Mouse (Mus musculus): ENCODE results near the gene Sox10. TPM values are rescaled to one million over a fixed set of nuclear protein-coding genes. Genes with fewer than 3 reads are reported as not detected.
A peak's percentile ranks its signal among the peaks of the same experiment; 100 is the strongest.

The Sox10 gene
- polyA plus RNA-seq, 1 experiment from 2014 or later: 9.5 TPM

- Histone ChIP-seq H3K4me2 (ENCODE audit: low read length) (no peak overlapping the region), H3K9me3 (ENCODE audit: control insufficient read depth, low read length) (no peaks in the 10 kb centered on the region), H3K27ac (ENCODE audit: low read depth, low read length) (no peak overlapping the region), H3K9ac (ENCODE audit: low read depth, low read length) (no peak overlapping the region), H3K4me3 (ENCODE audit: low read length) (no peak overlapping the region), H3K27me3 (replicated peaks; ENCODE audit: control insufficient read depth, insufficient read depth, low read length) (no peaks in the 10 kb centered on the region), H3K4me1 (ENCODE audit: control insufficient read depth, insufficient read depth, low read depth, low read length) (0 out of 2 replicates have a peak, but pooled peaks cover 3% of the 10 kb centered on the region), H3K36me3 (ENCODE audit: control insufficient read depth, insufficient read depth, low read length) (no peaks in the 10 kb centered on the region)
- 94% methylated on average over 12 of the region's 12 CpGs for WGBS
- ATAC-seq: no peak
Measured at GRCm38 (mm10) chr15:79199390-79199976, 34.4 kb upstream of the Sox10 start.

- no peak overlapping the region for H3K27ac ChIP-seq (ENCODE audit: low read depth, low read length)
- no peaks in the 10 kb centered on the region for H3K36me3 ChIP-seq (ENCODE audit: control insufficient read depth, insufficient read depth, low read length)
- H3K4me3 ChIP-seq (ENCODE audit: low read length): no peak overlapping the region
- 84% methylated on average over 8 of the region's 8 CpGs for WGBS
- no peaks in the 10 kb centered on the region for H3K27me3 ChIP-seq (replicated peaks; ENCODE audit: control insufficient read depth, insufficient read depth, low read length)
- no peak overlapping the region for H3K9ac ChIP-seq (ENCODE audit: low read depth, low read length)
- H3K4me1 ChIP-seq (ENCODE audit: control insufficient read depth, insufficient read depth, low read depth, low read length): peaks cover 13% of the 10 kb centered on the region
- ATAC-seq: no peak
- no peak overlapping the region for H3K4me2 ChIP-seq (ENCODE audit: low read length)
- H3K9me3 ChIP-seq (ENCODE audit: control insufficient read depth, low read length): no peaks in the 10 kb centered on the region
Measured at GRCm38 (mm10) chr15:79195492-79195891, 30.5 kb upstream of the Sox10 start.

DNA sequence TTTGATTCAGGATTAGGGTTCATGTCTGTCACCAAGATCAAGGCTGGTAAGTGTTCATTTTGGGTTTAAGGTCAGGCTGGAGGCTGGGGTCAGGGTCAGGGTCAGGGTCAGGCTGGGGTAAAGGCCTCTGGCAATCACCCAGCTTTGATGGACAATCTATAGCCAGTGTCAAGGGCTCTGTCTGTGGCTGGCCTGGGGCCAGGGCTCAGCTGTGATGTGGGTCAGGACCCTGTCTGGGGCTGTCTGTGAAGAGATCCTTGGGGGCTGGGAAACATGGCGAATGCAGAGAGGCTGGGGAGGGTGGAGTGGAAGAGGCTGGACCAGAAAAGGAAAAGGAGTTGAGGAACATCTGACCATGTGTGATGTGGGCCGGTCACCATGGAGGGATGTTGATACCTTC lies 29.9 kb upstream of the Sox10 start:
- 66% methylated on average over 2 of the region's 2 CpGs for WGBS
- no peak for ATAC-seq
- Histone ChIP-seq H3K27ac (ENCODE audit: low read depth, low read length) (no peak overlapping the region), H3K36me3 (ENCODE audit: control insufficient read depth, insufficient read depth, low read length) (no peaks in the 10 kb centered on the region), H3K4me3 (ENCODE audit: low read length) (no peak overlapping the region), H3K4me2 (ENCODE audit: low read length) (no peak overlapping the region), H3K27me3 (replicated peaks; ENCODE audit: control insufficient read depth, insufficient read depth, low read length) (no peaks in the 10 kb centered on the region), H3K4me1 (ENCODE audit: control insufficient read depth, insufficient read depth, low read depth, low read length) (peaks cover 13% of the 10 kb centered on the region), H3K9me3 (ENCODE audit: control insufficient read depth, low read length) (no peaks in the 10 kb centered on the region), H3K9ac (ENCODE audit: low read depth, low read length) (no peak overlapping the region)

DNA sequence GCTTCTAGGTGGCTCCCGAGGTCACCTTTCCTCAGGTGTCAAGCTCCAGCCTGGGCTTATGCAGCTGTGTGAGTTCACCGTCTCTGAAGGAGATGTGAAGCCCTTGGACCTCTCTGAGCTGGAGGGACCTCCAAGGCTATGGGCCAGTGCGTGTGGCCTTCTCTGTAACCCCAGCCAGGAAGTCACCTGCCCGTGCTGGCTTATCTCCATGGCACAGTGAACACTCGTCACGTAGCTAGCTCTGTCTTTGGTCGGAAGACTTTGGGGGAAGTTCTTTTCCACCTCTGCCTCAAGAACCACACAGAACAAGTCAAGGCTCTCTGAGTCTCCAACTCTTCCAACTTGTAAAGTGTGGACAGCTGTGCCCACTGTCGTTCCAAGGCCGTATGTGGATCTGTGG lies 29.0 kb upstream of the Sox10 start:
- H3K27ac ChIP-seq (ENCODE audit: low read depth, low read length): peak overlapping the region; percentile 92
- H3K4me2 ChIP-seq (ENCODE audit: low read length): no peak overlapping the region
- H3K9me3 ChIP-seq (ENCODE audit: control insufficient read depth, low read length): no peaks in the 10 kb centered on the region
- H3K4me3 ChIP-seq (ENCODE audit: low read length): no peak overlapping the region
- ATAC-seq: no peak
- H3K27me3 ChIP-seq (replicated peaks; ENCODE audit: control insufficient read depth, insufficient read depth, low read length): no peaks in the 10 kb centered on the region
- H3K36me3 ChIP-seq (ENCODE audit: control insufficient read depth, insufficient read depth, low read length): no peaks in the 10 kb centered on the region
- H3K4me1 ChIP-seq (ENCODE audit: control insufficient read depth, insufficient read depth, low read depth, low read length): peaks cover 13% of the 10 kb centered on the region
- H3K9ac ChIP-seq (ENCODE audit: low read depth, low read length): peak overlapping the region; percentile 55; the same call in 1 of the 2 replicates
- 86% methylated on average over 9 of the region's 9 CpGs for WGBS

DNA sequence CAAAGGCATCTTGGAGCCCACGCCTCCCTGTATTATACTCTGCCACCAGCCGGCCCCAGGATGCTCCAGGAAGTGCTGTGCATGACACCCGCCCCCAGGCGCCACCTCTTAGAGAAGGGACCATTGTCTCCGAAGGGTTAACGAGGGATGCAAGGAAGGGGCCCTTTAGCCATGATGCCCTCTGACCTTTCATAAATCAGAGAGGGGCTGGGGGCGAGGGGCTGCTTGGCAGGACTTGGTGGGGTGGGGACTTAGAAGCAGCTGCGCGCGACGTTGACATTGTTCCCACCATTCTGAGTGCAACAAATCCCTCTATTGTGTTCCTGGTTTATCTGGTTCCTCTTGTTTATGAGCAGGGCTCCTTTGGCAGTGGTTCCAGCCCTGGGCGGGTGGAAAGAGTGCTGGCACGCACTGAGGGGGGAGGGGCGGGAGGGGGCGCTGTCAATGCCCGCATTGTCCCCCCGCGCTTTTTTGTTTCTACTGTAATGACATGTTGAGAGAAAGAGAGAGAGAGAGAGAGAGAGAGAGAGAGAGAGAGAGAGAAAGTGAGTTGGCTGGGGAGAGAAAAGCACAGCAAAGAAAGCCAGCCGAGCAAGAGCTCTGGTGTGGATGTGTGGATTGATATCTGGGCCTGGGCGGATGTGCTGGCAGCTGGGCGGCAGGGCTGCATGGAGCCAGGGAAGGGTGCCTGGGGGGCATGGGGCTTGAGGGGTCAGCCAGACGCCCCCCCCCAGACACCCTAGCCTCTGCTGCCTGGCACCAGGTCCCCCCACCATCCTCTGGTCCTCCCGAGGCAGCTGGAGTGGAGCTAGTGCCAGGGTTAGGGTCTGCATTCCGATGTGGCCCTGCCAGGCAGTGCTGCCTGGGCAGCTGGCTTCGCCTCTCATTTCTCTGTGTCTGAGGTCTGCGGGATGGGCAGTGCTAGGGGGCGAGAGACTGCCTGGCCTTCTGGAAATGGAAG lies 28.1 kb upstream of the Sox10 start:
- WGBS: 17% methylated on average over 26 of the region's 27 CpGs
- Histone ChIP-seq H3K9ac (ENCODE audit: low read depth, low read length) (peak overlapping the region; percentile 55), H3K4me2 (ENCODE audit: low read length) (peak overlapping the region; percentile 41), H3K36me3 (ENCODE audit: control insufficient read depth, insufficient read depth, low read length) (no peaks in the 10 kb centered on the region), H3K9me3 (ENCODE audit: control insufficient read depth, low read length) (no peaks in the 10 kb centered on the region), H3K27me3 (replicated peaks; ENCODE audit: control insufficient read depth, insufficient read depth, low read length) (no peaks in the 10 kb centered on the region), H3K27ac (ENCODE audit: low read depth, low read length) (peak overlapping the region; percentile 92), H3K4me3 (ENCODE audit: low read length) (peak overlapping the region; percentile 5), H3K4me1 (ENCODE audit: control insufficient read depth, insufficient read depth, low read depth, low read length) (peaks cover 13% of the 10 kb centered on the region)
- peak; percentile 92 for ATAC-seq

DNA sequence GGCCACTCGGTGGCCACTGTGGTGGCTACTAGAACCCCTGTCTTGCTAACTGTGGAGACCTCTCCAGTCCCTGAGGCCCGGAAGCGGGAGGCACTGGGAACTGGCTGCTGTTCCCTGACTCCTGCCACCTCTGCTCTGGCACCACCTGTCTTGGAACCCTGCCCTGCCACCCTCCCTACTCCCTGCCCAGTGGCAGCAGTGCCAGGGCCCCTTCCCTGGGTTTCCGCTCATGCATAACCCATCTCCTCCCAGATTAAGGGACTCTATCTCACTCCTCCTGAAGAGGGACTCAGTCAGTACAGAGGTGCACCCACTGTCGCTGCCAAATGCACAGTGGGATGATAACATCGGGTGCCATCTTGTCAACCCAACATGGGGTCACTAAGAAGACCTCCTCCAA lies 27.4 kb upstream of the Sox10 start:
- peaks cover 13% of the 10 kb centered on the region for H3K4me1 ChIP-seq (ENCODE audit: control insufficient read depth, insufficient read depth, low read depth, low read length)
- H3K4me2 ChIP-seq (ENCODE audit: low read length): no peak overlapping the region
- 66% methylated on average over 6 of the region's 6 CpGs for WGBS
- no peak overlapping the region; the same call in 1 of the 2 replicates for H3K9ac ChIP-seq (ENCODE audit: low read depth, low read length)
- no peaks in the 10 kb centered on the region for H3K27me3 ChIP-seq (replicated peaks; ENCODE audit: control insufficient read depth, insufficient read depth, low read length)
- no peak overlapping the region for H3K4me3 ChIP-seq (ENCODE audit: low read length)
- peak overlapping the region; percentile 75 for H3K27ac ChIP-seq (ENCODE audit: low read depth, low read length)
- no peaks in the 10 kb centered on the region for H3K9me3 ChIP-seq (ENCODE audit: control insufficient read depth, low read length)
- peak; percentile 53 for ATAC-seq
- no peaks in the 10 kb centered on the region for H3K36me3 ChIP-seq (ENCODE audit: control insufficient read depth, insufficient read depth, low read length)

DNA sequence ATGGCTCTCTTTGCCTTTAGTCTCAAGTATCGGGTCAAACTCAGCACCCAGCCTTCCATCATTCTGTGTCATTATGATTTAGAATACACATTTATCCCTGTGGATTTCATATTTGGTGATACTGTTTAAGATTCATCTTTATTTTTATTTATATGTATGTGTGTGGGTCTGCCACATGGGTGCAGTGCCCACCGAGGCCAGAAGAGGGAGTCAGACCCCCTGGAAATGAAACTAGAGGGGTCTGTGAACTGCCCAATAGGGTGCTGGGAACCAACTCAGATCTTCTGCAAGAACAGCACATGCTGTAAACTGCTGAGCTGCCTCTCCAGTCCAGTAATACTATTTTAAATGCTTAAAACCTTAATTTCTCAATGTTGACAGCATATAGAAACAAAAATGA lies 26.4 kb upstream of the Sox10 start:
- peaks cover 13% of the 10 kb centered on the region for H3K4me1 ChIP-seq (ENCODE audit: control insufficient read depth, insufficient read depth, low read depth, low read length)
- H3K4me2 ChIP-seq (ENCODE audit: low read length): no peak overlapping the region
- no peak overlapping the region for H3K4me3 ChIP-seq (ENCODE audit: low read length)
- H3K9me3 ChIP-seq (ENCODE audit: control insufficient read depth, low read length): no peaks in the 10 kb centered on the region
- no peak for ATAC-seq
- H3K36me3 ChIP-seq (ENCODE audit: control insufficient read depth, insufficient read depth, low read length): no peaks in the 10 kb centered on the region
- 98% methylated on average over 2 of the region's 2 CpGs for WGBS
- no peak overlapping the region for H3K27ac ChIP-seq (ENCODE audit: low read depth, low read length)
- no peaks in the 10 kb centered on the region for H3K27me3 ChIP-seq (replicated peaks; ENCODE audit: control insufficient read depth, insufficient read depth, low read length)
- H3K9ac ChIP-seq (ENCODE audit: low read depth, low read length): no peak overlapping the region

- WGBS: 91% methylated on average over 8 of the region's 8 CpGs
- no peaks in the 10 kb centered on the region for H3K9me3 ChIP-seq (ENCODE audit: control insufficient read depth, low read length)
- H3K4me1 ChIP-seq (ENCODE audit: control insufficient read depth, insufficient read depth, low read depth, low read length): peaks cover 1% of the 10 kb centered on the region
- no peaks in the 10 kb centered on the region for H3K27me3 ChIP-seq (replicated peaks; ENCODE audit: control insufficient read depth, insufficient read depth, low read length)
- no peak overlapping the region for H3K27ac ChIP-seq (ENCODE audit: low read depth, low read length)
- no peak overlapping the region for H3K4me2 ChIP-seq (ENCODE audit: low read length)
- no peak overlapping the region for H3K4me3 ChIP-seq (ENCODE audit: low read length)
- H3K9ac ChIP-seq (ENCODE audit: low read depth, low read length): no peak overlapping the region
- H3K36me3 ChIP-seq (ENCODE audit: control insufficient read depth, insufficient read depth, low read length): no peaks in the 10 kb centered on the region
- no peak for ATAC-seq
Measured at GRCm38 (mm10) chr15:79187819-79188218, 22.8 kb upstream of the Sox10 start.

GRCm38 (mm10) chr15:79185213-79185612 lies 20.2 kb upstream of the Sox10 start:
- H3K27ac ChIP-seq (ENCODE audit: low read depth, low read length): no peak overlapping the region
- no peak for ATAC-seq
- no peaks in the 10 kb centered on the region for H3K9me3 ChIP-seq (ENCODE audit: control insufficient read depth, low read length)
- no peak overlapping the region for H3K4me3 ChIP-seq (ENCODE audit: low read length)
- H3K4me2 ChIP-seq (ENCODE audit: low read length): no peak overlapping the region
- H3K36me3 ChIP-seq (ENCODE audit: control insufficient read depth, insufficient read depth, low read length): no peaks in the 10 kb centered on the region
- WGBS: 79% methylated on average over 10 of the region's 10 CpGs
- no peaks in the 10 kb centered on the region for H3K4me1 ChIP-seq (ENCODE audit: control insufficient read depth, insufficient read depth, low read depth, low read length)
- no peaks in the 10 kb centered on the region for H3K27me3 ChIP-seq (replicated peaks; ENCODE audit: control insufficient read depth, insufficient read depth, low read length)
- no peak overlapping the region for H3K9ac ChIP-seq (ENCODE audit: low read depth, low read length)
